Mouse (Mus musculus) retina, postnatal 1 day (tissue): Measurements from ENCODE around the gene Tex36.

Source experiments
- DNase-seq: peaks from one replicate; pipeline ENCODE4 v3.0.0-alpha.2; 2012

Tex36 gene

GRCm38 (mm10) chr7:133583216-133583615 lies 18.7 kb downstream of the Tex36 start:
- no peak for DNase-seq

GRCm38 (mm10) chr7:133580296-133580640 lies 21.7 kb downstream of the Tex36 start:
- no peak for DNase-seq

- peak; percentile 15 for DNase-seq
These were observed 22.3 kb downstream of the Tex36 start for GRCm38 (mm10) chr7:133579491-133580295.

DNA sequence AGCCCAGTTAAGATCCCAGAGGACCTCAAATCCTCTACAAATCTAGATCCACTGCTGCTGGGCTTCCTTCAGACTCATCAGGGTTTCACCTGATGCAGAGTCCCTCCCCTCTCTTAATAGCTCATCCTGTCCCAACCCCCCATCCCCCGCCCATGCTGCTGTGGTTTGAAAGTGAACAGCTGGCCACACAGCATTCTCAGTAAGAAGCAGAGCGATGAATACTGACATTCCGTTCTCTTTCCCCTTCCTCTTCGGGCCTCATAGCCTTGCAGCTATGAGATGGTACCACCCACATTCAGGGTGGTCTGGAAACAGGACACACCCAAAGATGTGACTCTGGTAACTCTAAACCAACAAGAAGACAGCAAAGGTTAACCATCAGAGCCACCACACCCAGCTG lies 25.1 kb downstream of the Tex36 start:
- no peak for DNase-seq

DNA sequence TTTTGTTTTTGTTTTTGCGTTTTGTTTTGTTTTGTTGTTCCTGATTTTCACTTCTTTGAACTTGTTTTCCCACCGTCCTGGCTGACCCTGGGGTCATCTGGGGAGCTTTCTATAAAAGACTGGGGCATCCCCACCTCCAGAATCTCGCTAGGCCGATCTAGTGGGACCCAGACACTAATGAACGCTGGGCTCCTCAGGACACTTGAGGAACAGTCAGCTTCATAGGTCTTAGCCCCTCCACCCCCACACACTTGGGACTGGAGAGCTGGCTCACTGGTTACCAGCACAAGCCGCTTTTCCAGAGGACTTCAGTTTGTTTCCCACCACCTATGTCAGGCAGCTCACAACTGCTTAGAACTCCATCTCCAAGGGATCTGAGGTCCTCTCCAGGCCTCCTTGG lies 25.7 kb downstream of the Tex36 start:
- no peak for DNase-seq

- DNase-seq, result peak; percentile 42
These were observed 30.0 kb downstream of the Tex36 start for GRCm38 (mm10) chr7:133571927-133572326.

DNA sequence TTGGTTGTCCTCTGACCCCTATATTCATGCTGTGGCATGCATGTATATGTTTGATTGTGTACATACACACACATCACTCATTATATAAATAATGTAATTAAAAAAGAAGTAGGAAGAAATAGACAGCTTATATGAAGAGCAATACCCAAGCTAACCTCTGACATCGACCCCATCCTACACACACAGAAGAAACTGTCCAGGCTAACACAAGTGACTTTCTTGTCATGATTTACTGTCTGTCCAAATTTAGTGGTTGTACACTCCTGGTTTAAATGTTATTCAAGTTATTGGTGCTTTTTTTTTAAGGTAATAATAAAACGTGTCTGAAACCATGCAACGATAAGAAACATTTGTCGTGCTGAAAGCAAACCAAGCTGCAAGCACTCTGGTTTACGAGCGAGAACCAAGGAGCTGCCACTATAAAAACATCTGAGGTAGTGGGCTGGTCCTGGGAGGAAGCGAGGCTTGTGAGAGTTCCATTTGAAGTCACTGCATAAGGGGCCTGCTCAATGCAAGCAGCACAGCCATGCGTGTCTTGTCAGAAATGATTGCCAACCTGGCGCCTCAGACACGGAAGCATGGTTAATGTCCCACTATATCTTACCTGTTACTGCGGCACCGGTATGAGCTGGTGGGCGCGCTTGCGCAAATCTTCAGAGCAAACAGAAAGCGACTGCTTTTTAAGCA lies 32.6 kb downstream of the Tex36 start:
- DNase-seq, result no peak

GRCm38 (mm10) chr7:133564600-133564999 lies 37.4 kb downstream of the Tex36 start:
- DNase-seq, result no peak

- no peak for DNase-seq
These were observed 38.7 kb downstream of the Tex36 start for GRCm38 (mm10) chr7:133563175-133563824.

- DNase-seq, result peak; percentile 50
These were observed 46.0 kb downstream of the Tex36 start for GRCm38 (mm10) chr7:133555786-133556492.

DNA sequence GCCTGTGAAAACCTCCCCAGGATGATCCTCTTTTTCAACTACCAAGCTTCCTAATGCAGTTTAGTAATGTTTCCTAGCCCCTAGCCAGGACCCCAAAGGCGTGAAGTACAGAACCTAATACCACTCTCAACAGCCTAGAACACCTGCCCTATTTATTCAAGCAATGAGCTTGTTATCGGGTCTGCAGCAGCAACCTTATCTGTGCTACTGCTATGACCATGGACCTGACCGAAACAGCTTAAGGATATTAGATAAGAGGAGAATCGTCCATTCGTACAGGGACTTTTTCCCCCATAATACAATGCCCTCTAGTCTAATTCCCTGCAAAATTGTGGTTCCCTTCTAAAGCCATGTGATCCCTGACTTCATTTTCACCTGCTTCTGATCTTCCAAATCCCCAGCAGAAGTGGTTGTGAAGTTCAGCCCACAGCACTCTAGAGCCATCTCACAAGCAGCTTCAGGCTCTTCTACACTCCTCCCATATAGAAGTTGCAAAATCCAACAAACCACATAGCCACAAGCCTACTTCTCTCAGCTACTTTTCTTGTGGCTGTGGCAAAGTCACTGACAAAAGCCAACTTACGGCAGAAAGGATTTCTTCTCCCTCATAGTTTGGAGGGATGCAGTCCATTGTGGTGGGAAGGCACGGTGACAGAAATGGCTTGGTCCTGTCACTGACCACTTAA lies 49.5 kb downstream of the Tex36 start:
- no peak for DNase-seq

GRCm38 (mm10) chr7:133551000-133551399 lies 51.0 kb downstream of the Tex36 start:
- DNase-seq, result no peak

DNA sequence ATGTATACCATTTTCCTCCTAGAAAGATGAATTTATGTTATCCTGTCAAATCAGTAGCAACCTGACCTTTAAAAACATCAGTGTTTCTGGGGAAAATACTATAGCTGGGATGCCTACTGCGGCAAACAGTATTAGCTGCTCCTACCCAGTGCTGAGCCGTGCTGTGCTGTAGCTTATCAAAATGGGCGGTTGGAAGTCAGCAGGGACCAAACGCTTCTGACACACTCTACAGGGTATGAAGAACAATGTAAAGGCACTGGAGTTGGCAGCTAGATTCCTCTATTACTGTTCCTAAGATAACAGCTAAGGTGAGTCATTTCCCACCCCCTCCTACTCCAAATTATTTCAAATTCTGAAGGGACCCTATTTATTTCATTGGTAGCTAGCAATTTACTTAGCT lies 53.5 kb downstream of the Tex36 start:
- DNase-seq, result no peak

DNA sequence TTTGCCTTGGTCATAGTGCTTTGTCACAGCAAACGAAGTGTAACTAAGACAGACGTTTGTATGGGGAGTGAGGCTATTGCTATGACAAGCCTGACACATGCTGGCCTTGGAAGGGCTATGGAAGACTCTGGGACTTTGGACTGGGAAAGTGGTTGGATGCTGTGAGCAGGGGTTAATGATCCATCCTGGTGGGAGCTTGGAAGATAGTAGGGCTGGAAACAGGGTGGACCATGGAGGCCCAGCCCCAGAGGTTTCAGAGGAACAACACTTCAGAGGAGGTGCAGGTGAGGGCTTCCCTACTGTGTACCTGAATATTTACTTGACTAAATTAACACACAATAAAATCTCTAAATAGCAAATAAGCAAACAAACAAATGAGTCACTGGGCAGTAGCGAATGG lies 56.3 kb downstream of the Tex36 start:
- no peak for DNase-seq

DNA sequence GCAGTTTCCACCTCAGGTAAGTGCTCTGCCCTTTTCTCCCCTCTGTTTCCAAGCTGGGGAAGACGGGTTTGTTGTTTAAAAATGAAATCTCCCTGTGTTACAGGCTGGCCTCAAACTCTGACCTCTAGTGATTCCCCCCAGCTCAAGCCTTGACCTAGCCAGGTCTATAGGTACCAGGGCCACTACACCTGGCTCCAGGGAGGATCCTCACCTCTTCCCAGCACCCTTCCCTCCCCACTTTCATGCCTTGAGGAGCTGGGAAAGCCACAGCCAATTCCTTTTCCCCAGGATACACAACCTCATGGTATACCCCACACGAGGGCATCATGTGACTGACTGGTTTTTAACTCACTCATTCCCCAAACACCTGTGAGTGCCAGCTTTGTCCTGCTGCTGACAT lies 57.0 kb downstream of the Tex36 start:
- no peak for DNase-seq

DNA sequence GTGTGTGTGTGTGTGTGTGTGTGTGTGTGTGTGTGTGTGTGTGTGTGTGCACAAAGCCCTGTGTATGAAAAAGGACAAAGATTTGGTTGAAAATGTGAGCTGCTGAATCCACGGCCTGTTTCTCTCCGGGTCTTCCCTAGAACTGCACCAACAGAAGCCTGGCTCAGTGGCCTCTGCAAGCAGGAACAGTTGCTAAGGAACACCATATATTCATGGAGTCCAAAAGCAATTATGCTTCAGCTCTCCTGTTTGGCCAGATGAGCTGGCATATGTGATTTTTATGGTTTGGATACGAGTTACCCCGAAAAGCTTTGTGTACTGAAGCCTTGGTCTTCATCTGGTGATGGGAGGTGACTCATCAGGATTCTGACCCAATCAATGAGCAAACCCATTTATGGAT lies 58.8 kb downstream of the Tex36 start:
- DNase-seq, result no peak

DNA sequence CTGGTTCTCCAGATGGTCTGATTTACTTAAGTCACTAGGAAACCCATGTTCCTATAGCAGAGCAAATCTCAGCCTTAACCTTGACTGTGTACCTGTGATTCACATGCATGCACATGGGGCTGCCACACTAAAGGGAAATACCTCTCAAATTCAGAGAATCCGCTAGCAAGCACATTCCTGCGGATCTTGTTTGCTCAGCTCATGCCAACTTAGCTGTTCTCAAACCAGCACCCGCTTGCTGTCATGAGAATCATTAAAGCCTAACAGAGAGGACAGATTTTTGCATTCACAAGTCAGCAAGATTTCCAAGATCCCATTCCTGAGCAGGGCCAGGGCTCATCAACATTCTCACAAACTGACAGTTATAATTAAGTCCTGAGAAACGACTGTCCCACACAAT lies 64.6 kb downstream of the Tex36 start:
- DNase-seq, result peak; percentile 23
